Mouse (Mus musculus): ENCODE measurements around the gene Rhoq.

The Rhoq gene

GRCm38 (mm10) chr17:86971036-86971435 lies 8.2 kb downstream of the Rhoq start:
- Histone ChIP-seq H3K4me1 (replicated peaks; ENCODE audit: low read depth, low read length) (peaks cover 46% of the 10 kb centered on the region), H3K27me3 (ENCODE audit: insufficient read depth, low read length) (no peaks in the 10 kb centered on the region), H3K36me3 (ENCODE audit: insufficient read depth, low read length) (peaks cover 45% of the 10 kb centered on the region), H3K9me3 (ENCODE audit: low read length) (no peaks in the 10 kb centered on the region), H3K4me3 (replicated peaks; ENCODE audit: low read length) (no peak overlapping the region)
- no peak for TF ChIP-seq POU5F1 (IDR thresholded peaks at IDR 0.05; ENCODE audit: borderline replicate concordance, low read length)
- TF ChIP-seq NANOG (IDR thresholded peaks at IDR 0.05; ENCODE audit: borderline replicate concordance, low read length), result no peak
- no peak for TF ChIP-seq CTCF (conservative IDR thresholded peaks at IDR 0.05; ENCODE audit: low read length)

- no peak overlapping the region for H3K4me3 ChIP-seq (replicated peaks; ENCODE audit: low read length)
- TF ChIP-seq POU5F1 (IDR thresholded peaks at IDR 0.05; ENCODE audit: borderline replicate concordance, low read length), result no peak
- H3K4me1 ChIP-seq (replicated peaks; ENCODE audit: low read depth, low read length), result peaks cover 54% of the 10 kb centered on the region
- H3K27me3 ChIP-seq (ENCODE audit: insufficient read depth, low read length), result no peaks in the 10 kb centered on the region
- peaks cover 45% of the 10 kb centered on the region for H3K36me3 ChIP-seq (ENCODE audit: insufficient read depth, low read length)
- H3K9me3 ChIP-seq (ENCODE audit: low read length), result no peaks in the 10 kb centered on the region
Observed at GRCm38 (mm10) chr17:86971860-86972259, 9.0 kb downstream of the Rhoq start.

GRCm38 (mm10) chr17:86973097-86973496 lies 10.2 kb downstream of the Rhoq start:
- peaks cover 41% of the 10 kb centered on the region for H3K36me3 ChIP-seq (ENCODE audit: insufficient read depth, low read length)
- no peak for TF ChIP-seq NANOG (IDR thresholded peaks at IDR 0.05; ENCODE audit: borderline replicate concordance, low read length)
- H3K9me3 ChIP-seq (ENCODE audit: low read length), result no peaks in the 10 kb centered on the region
- no peak overlapping the region for H3K4me3 ChIP-seq (replicated peaks; ENCODE audit: low read length)
- H3K27me3 ChIP-seq (ENCODE audit: insufficient read depth, low read length), result no peaks in the 10 kb centered on the region
- H3K4me1 ChIP-seq (replicated peaks; ENCODE audit: low read depth, low read length), result peaks cover 58% of the 10 kb centered on the region

- H3K27me3 ChIP-seq (ENCODE audit: insufficient read depth, low read length), result no peaks in the 10 kb centered on the region
- TF ChIP-seq POU5F1 (IDR thresholded peaks at IDR 0.05; ENCODE audit: borderline replicate concordance, low read length), result no peak
- TF ChIP-seq CTCF (conservative IDR thresholded peaks at IDR 0.05; ENCODE audit: low read length), result no peak
- no peak for TF ChIP-seq NANOG (IDR thresholded peaks at IDR 0.05; ENCODE audit: borderline replicate concordance, low read length)
- H3K9me3 ChIP-seq (ENCODE audit: low read length), result no peaks in the 10 kb centered on the region
- peaks cover 56% of the 10 kb centered on the region for H3K4me1 ChIP-seq (replicated peaks; ENCODE audit: low read depth, low read length)
- H3K36me3 ChIP-seq (ENCODE audit: insufficient read depth, low read length), result peaks cover 39% of the 10 kb centered on the region
- peak overlapping the region; percentile 2; the same call in 1 of the 2 replicates for H3K4me3 ChIP-seq (replicated peaks; ENCODE audit: low read length)
Observed at GRCm38 (mm10) chr17:86976387-86976786, 13.5 kb downstream of the Rhoq start.

GRCm38 (mm10) chr17:86978496-86978895 lies 15.6 kb downstream of the Rhoq start:
- Histone ChIP-seq H3K27me3 (ENCODE audit: insufficient read depth, low read length) (no peaks in the 10 kb centered on the region), H3K36me3 (ENCODE audit: insufficient read depth, low read length) (peaks cover 25% of the 10 kb centered on the region), H3K4me3 (replicated peaks; ENCODE audit: low read length) (no peak overlapping the region), H3K9me3 (ENCODE audit: low read length) (no peaks in the 10 kb centered on the region), H3K4me1 (replicated peaks; ENCODE audit: low read depth, low read length) (peaks cover 68% of the 10 kb centered on the region)
- TF ChIP-seq NANOG (IDR thresholded peaks at IDR 0.05; ENCODE audit: borderline replicate concordance, low read length) (no peak), POU5F1 (IDR thresholded peaks at IDR 0.05; ENCODE audit: borderline replicate concordance, low read length) (no peak), CTCF (conservative IDR thresholded peaks at IDR 0.05; ENCODE audit: low read length) (no peak)

GRCm38 (mm10) chr17:86981205-86981604 lies 18.3 kb downstream of the Rhoq start:
- TF ChIP-seq POU5F1 (IDR thresholded peaks at IDR 0.05; ENCODE audit: borderline replicate concordance, low read length), result no peak
- no peak for TF ChIP-seq CTCF (conservative IDR thresholded peaks at IDR 0.05; ENCODE audit: low read length)
- Histone ChIP-seq H3K27me3 (ENCODE audit: insufficient read depth, low read length) (no peaks in the 10 kb centered on the region), H3K9me3 (ENCODE audit: low read length) (no peaks in the 10 kb centered on the region), H3K36me3 (ENCODE audit: insufficient read depth, low read length) (peaks cover 14% of the 10 kb centered on the region), H3K4me3 (replicated peaks; ENCODE audit: low read length) (no peak overlapping the region), H3K4me1 (replicated peaks; ENCODE audit: low read depth, low read length) (peaks cover 79% of the 10 kb centered on the region)

GRCm38 (mm10) chr17:86981701-86982100 lies 18.8 kb downstream of the Rhoq start:
- Histone ChIP-seq H3K4me1 (replicated peaks; ENCODE audit: low read depth, low read length) (peaks cover 78% of the 10 kb centered on the region), H3K36me3 (ENCODE audit: insufficient read depth, low read length) (peaks cover 14% of the 10 kb centered on the region), H3K4me3 (replicated peaks; ENCODE audit: low read length) (no peak overlapping the region), H3K9me3 (ENCODE audit: low read length) (no peaks in the 10 kb centered on the region), H3K27me3 (ENCODE audit: insufficient read depth, low read length) (no peaks in the 10 kb centered on the region)
- TF ChIP-seq NANOG (IDR thresholded peaks at IDR 0.05; ENCODE audit: borderline replicate concordance, low read length) (no peak), CTCF (conservative IDR thresholded peaks at IDR 0.05; ENCODE audit: low read length) (no peak), POU5F1 (IDR thresholded peaks at IDR 0.05; ENCODE audit: borderline replicate concordance, low read length) (no peak)

GRCm38 (mm10) chr17:86982497-86982896 lies 19.6 kb downstream of the Rhoq start:
- no peak overlapping the region for H3K4me3 ChIP-seq (replicated peaks; ENCODE audit: low read length)
- TF ChIP-seq POU5F1 (IDR thresholded peaks at IDR 0.05; ENCODE audit: borderline replicate concordance, low read length) (no peak), CTCF (conservative IDR thresholded peaks at IDR 0.05; ENCODE audit: low read length) (no peak), NANOG (IDR thresholded peaks at IDR 0.05; ENCODE audit: borderline replicate concordance, low read length) (no peak)
- peaks cover 77% of the 10 kb centered on the region for H3K4me1 ChIP-seq (replicated peaks; ENCODE audit: low read depth, low read length)
- no peaks in the 10 kb centered on the region for H3K27me3 ChIP-seq (ENCODE audit: insufficient read depth, low read length)
- no peaks in the 10 kb centered on the region for H3K9me3 ChIP-seq (ENCODE audit: low read length)
- H3K36me3 ChIP-seq (ENCODE audit: insufficient read depth, low read length), result peaks cover 14% of the 10 kb centered on the region

- Histone ChIP-seq H3K36me3 (ENCODE audit: insufficient read depth, low read length) (0 out of 2 replicates have a peak, but pooled peaks cover 4% of the 10 kb centered on the region), H3K4me1 (replicated peaks; ENCODE audit: low read depth, low read length) (peaks cover 53% of the 10 kb centered on the region), H3K27me3 (ENCODE audit: insufficient read depth, low read length) (no peaks in the 10 kb centered on the region), H3K9me3 (ENCODE audit: low read length) (no peaks in the 10 kb centered on the region), H3K4me3 (replicated peaks; ENCODE audit: low read length) (no peak overlapping the region)
- TF ChIP-seq POU5F1 (IDR thresholded peaks at IDR 0.05; ENCODE audit: borderline replicate concordance, low read length), result no peak
- TF ChIP-seq CTCF (conservative IDR thresholded peaks at IDR 0.05; ENCODE audit: low read length), result no peak
- TF ChIP-seq NANOG (IDR thresholded peaks at IDR 0.05; ENCODE audit: borderline replicate concordance, low read length), result no peak
Observed at GRCm38 (mm10) chr17:86986449-86987138, 23.7 kb downstream of the Rhoq start.

Data from E14TG2a.4 (cell line).